Mouse (Mus musculus): ENCODE measurements around the gene Rexo4. TPM values are rescaled to one million over a fixed set of nuclear protein-coding genes. Genes with fewer than 3 reads are reported as not detected.

Rexo4 gene
- polyA plus RNA-seq, 1 experiment from 2014 or later = 43.0 TPM

GRCm38 (mm10) chr2:26915927-26916728 is 48.1 kb downstream of the Rexo4 start, which contains the start of the genes Surf2 and Surf1:
Gene Surf2, plus strand, starts transcription at chr2:26916367.
Gene Surf1, minus strand, starts transcription at chr2:26916530.
- Histone ChIP-seq H3K27ac (peak within 1 kb of the TSS; percentile 69), H3K36me3 (peaks cover 65% of the 10 kb centered on the region), H3K4me2 (peak within 1 kb of the TSS; percentile 96), H3K4me1 (peaks cover 42% of the 10 kb centered on the region), H3K9me3 (no peaks in the 10 kb centered on the region), H3K4me3 (peak within 1 kb of the TSS; percentile 80), H3K27me3 (no peaks in the 10 kb centered on the region), H3K9ac (peak within 1 kb of the TSS; percentile 72)
- 2% methylated on average over 47 of the region's 47 CpGs for WGBS
- ATAC-seq (ENCODE audit: borderline replicate concordance, extremely low read depth, low FRiP score, low TSS enrichment) = peak; percentile 70; the same call in 1 of the 2 replicates

- H3K36me3 ChIP-seq = peaks cover 47% of the 10 kb centered on the region
- H3K4me3 ChIP-seq = no peak overlapping the region; the same call in 1 of the 2 replicates
- no peak for ATAC-seq (ENCODE audit: borderline replicate concordance, extremely low read depth, low FRiP score, low TSS enrichment)
- H3K9me3 ChIP-seq = no peaks in the 10 kb centered on the region
- no peaks in the 10 kb centered on the region for H3K27me3 ChIP-seq
- 56% methylated on average over 8 of the region's 8 CpGs for WGBS
- H3K4me1 ChIP-seq = peaks cover 46% of the 10 kb centered on the region
- H3K27ac ChIP-seq = 0 out of 2 replicates have a peak overlapping the region, but pooled peaks have one; percentile 18
- no peak overlapping the region for H3K9ac ChIP-seq
- H3K4me2 ChIP-seq = peak overlapping the region; percentile 96; the same call in 1 of the 2 replicates
These were observed 49.8 kb downstream of the Rexo4 start for GRCm38 (mm10) chr2:26914148-26914941.

GRCm38 (mm10) chr2:26913416-26914147 is 50.6 kb downstream of the Rexo4 start:
- Histone ChIP-seq H3K27me3 (no peaks in the 10 kb centered on the region), H3K27ac (peak overlapping the region; percentile 18; the same call in 1 of the 2 replicates), H3K9ac (no peak overlapping the region), H3K36me3 (peaks cover 39% of the 10 kb centered on the region), H3K4me1 (peaks cover 54% of the 10 kb centered on the region), H3K4me3 (no peak overlapping the region), H3K4me2 (no peak overlapping the region), H3K9me3 (no peaks in the 10 kb centered on the region)
- ATAC-seq (ENCODE audit: borderline replicate concordance, extremely low read depth, low FRiP score, low TSS enrichment) = no peak
- 76% methylated on average over 17 of the region's 17 CpGs for WGBS

GRCm38 (mm10) chr2:26912253-26912770 is 51.9 kb downstream of the Rexo4 start:
- Histone ChIP-seq H3K4me3 (peak overlapping the region; percentile 69), H3K27me3 (no peaks in the 10 kb centered on the region), H3K9ac (peak overlapping the region; percentile 97), H3K4me2 (peak overlapping the region; percentile 80), H3K36me3 (peaks cover 45% of the 10 kb centered on the region), H3K27ac (no peak overlapping the region), H3K9me3 (no peaks in the 10 kb centered on the region), H3K4me1 (peaks cover 55% of the 10 kb centered on the region)
- no peak for ATAC-seq (ENCODE audit: borderline replicate concordance, extremely low read depth, low FRiP score, low TSS enrichment)
- 63% methylated on average over 5 of the region's 5 CpGs for WGBS

GRCm38 (mm10) chr2:26910994-26911765 is 53.0 kb downstream of the Rexo4 start:
- Histone ChIP-seq H3K9ac (peak overlapping the region; percentile 97), H3K9me3 (no peaks in the 10 kb centered on the region), H3K4me1 (peaks cover 50% of the 10 kb centered on the region), H3K27me3 (no peaks in the 10 kb centered on the region), H3K4me2 (peak overlapping the region; percentile 80), H3K4me3 (peak overlapping the region; percentile 69), H3K27ac (peak overlapping the region; percentile 90), H3K36me3 (peaks cover 56% of the 10 kb centered on the region)
- ATAC-seq (ENCODE audit: borderline replicate concordance, extremely low read depth, low FRiP score, low TSS enrichment) = peak; percentile 15; the same call in 1 of the 2 replicates
- under 1% methylated on average over 37 of the region's 37 CpGs for WGBS

GRCm38 (mm10) chr2:26910124-26910993 is 53.8 kb downstream of the Rexo4 start, which contains the start of the genes Med22 and Rpl7a:
Gene Med22, minus strand, starts transcription at chr2:26910677.
Gene Rpl7a, plus strand, starts transcription at chr2:26910764.
- peaks cover 45% of the 10 kb centered on the region for H3K4me1 ChIP-seq
- WGBS = under 1% methylated on average over 72 of the region's 74 CpGs

GRCm38 (mm10) chr2:26909387-26909784 is 54.8 kb downstream of the Rexo4 start:
- H3K4me3 ChIP-seq = peak overlapping the region; percentile 69
- peaks cover 36% of the 10 kb centered on the region for H3K4me1 ChIP-seq
- H3K9me3 ChIP-seq = no peaks in the 10 kb centered on the region
- H3K27me3 ChIP-seq = no peaks in the 10 kb centered on the region
- peaks cover 62% of the 10 kb centered on the region for H3K36me3 ChIP-seq
- peak overlapping the region; percentile 80 for H3K4me2 ChIP-seq
- no peak for ATAC-seq (ENCODE audit: borderline replicate concordance, extremely low read depth, low FRiP score, low TSS enrichment)
- H3K27ac ChIP-seq = peak overlapping the region; percentile 83
- H3K9ac ChIP-seq = peak overlapping the region; percentile 78

More at GRCm38 (mm10) chr2:26910124-26910993, 53.8 kb downstream of the Rexo4 start, which contains the start of the genes Med22 and Rpl7a:
- ATAC-seq (ENCODE audit: borderline replicate concordance, extremely low read depth, low FRiP score, low TSS enrichment) = peak; percentile 93
- peak within 1 kb of the TSS; percentile 69 for H3K4me3 ChIP-seq
- H3K9me3 ChIP-seq = no peaks in the 10 kb centered on the region
- peak within 1 kb of the TSS; percentile 80 for H3K4me2 ChIP-seq
- peak within 1 kb of the TSS; percentile 90 for H3K27ac ChIP-seq
- H3K9ac ChIP-seq = peak within 1 kb of the TSS; percentile 97
- H3K36me3 ChIP-seq = peaks cover 64% of the 10 kb centered on the region
- no peaks in the 10 kb centered on the region for H3K27me3 ChIP-seq

- H3K27ac ChIP-seq = no peak overlapping the region; the same call in 1 of the 2 replicates
- peaks cover 39% of the 10 kb centered on the region for H3K4me1 ChIP-seq
- WGBS = 75% methylated on average over 18 of the region's 18 CpGs
- peak overlapping the region; percentile 69 for H3K4me3 ChIP-seq
- ATAC-seq (ENCODE audit: borderline replicate concordance, extremely low read depth, low FRiP score, low TSS enrichment) = no peak
- H3K4me2 ChIP-seq = peak overlapping the region; percentile 80
- peak overlapping the region; percentile 78 for H3K9ac ChIP-seq
- no peaks in the 10 kb centered on the region for H3K27me3 ChIP-seq
- H3K9me3 ChIP-seq = no peaks in the 10 kb centered on the region
- H3K36me3 ChIP-seq = peaks cover 57% of the 10 kb centered on the region
These were observed 55.3 kb downstream of the Rexo4 start for GRCm38 (mm10) chr2:26908710-26909386.

GRCm38 (mm10) chr2:26907109-26907508 is 57.1 kb downstream of the Rexo4 start:
- Histone ChIP-seq H3K27ac (no peak overlapping the region), H3K4me2 (no peak overlapping the region), H3K4me1 (peaks cover 35% of the 10 kb centered on the region), H3K9ac (no peak overlapping the region), H3K36me3 (peaks cover 39% of the 10 kb centered on the region), H3K9me3 (no peaks in the 10 kb centered on the region), H3K4me3 (no peak overlapping the region), H3K27me3 (no peaks in the 10 kb centered on the region)
- WGBS = 48% methylated on average over 4 of the region's 4 CpGs
- ATAC-seq (ENCODE audit: borderline replicate concordance, extremely low read depth, low FRiP score, low TSS enrichment) = no peak

Measured in lung, embryonic 15.5 days (tissue).